Mouse (Mus musculus): ENCODE measurements around the gene Hist1h2bm. TPM values are rescaled to one million over a fixed set of nuclear protein-coding genes. Genes with fewer than 3 reads are reported as not detected.
"Not testable (repeated sequence)": the region's sequence is repeated elsewhere in the genome, so short reads cannot be mapped to it uniquely, and the experiment has no call there.

Gene Hist1h2bm
- 0.50 and 1.2 TPM in 2 replicates for polyA plus RNA-seq (2015; fragmentation: Nextera tagmentation; extraction: Ambion mirVana)

DNA sequence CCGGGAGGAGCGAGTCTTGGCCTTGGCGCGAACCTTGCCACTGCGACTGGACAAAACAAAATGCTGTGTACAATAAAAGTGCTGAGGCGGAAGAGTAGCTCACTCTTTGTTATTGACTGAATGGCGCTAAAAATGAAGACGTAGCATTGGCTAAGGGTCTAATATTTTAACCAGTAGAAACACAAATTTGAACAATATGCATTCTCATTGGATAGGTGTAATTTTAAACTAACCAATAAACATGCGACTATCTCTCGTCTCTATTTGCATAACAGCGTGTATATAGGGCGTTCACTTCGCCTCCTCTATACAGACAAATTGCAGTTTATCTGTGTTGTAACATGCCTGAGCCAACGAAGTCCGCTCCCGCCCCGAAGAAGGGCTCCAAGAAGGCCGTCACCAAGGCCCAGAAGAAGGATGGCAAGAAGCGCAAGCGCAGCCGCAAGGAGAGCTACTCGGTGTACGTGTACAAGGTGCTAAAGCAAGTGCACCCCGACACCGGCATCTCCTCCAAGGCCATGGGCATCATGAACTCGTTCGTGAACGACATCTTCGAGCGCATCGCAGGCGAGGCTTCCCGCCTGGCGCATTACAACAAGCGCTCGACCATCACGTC lies at the start of gene Hist1h2bm:
Gene Hist1h2bm (plus strand): TSS at position 288 of the 616 bp plus-strand sequence.
- not testable (repeated sequence) for H3K36me3 ChIP-seq (ENCODE audit: control insufficient read depth, insufficient read depth, low read length); H3K27me3 ChIP-seq (replicated peaks; ENCODE audit: control insufficient read depth, insufficient read depth, low read length); H3K9me3 ChIP-seq (ENCODE audit: control insufficient read depth, low read length)
- Histone ChIP-seq H3K4me3 (ENCODE audit: low read length) (peak within 1 kb of the TSS; percentile 45), H3K4me2 (ENCODE audit: low read length) (peak within 1 kb of the TSS; percentile 70), H3K9ac (ENCODE audit: low read depth, low read length) (peak within 1 kb of the TSS; percentile 59), H3K4me1 (ENCODE audit: control insufficient read depth, insufficient read depth, low read depth, low read length) (peaks cover 18% of the 10 kb centered on the region), H3K27ac (ENCODE audit: low read depth, low read length) (peak within 1 kb of the TSS; percentile 81)
- WGBS: 0% methylated on average over 31 of the region's 37 CpGs
- ATAC-seq: peak; percentile 98

DNA sequence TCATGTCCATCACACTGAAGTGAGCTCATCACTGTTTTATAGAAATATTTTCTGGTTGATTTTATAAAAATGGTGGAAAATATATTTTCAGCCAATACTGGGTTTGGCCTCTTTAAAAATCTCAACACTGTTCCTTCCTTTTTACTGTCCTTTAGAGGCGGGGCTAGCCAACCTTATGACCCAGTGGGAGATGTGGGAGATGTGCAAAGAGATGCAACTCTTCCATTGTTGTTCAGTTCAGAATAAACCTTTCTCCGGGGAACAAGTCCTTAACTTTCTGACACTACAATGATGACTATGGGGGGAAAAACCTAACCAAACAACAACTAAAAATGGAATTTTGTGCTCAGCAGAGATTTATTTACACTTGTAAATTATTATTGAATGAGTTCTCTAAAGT lies 44.5 kb upstream of the Hist1h2bm start, which contains the start of gene Olfr1360:
Gene Olfr1360 (minus strand): TSS at position 101 of the 400 bp plus-strand sequence.
- WGBS: 82% methylated on average over 2 of the region's 2 CpGs
- Histone ChIP-seq H3K4me1 (ENCODE audit: control insufficient read depth, insufficient read depth, low read depth, low read length) (no peaks in the 10 kb centered on the region), H3K36me3 (ENCODE audit: control insufficient read depth, insufficient read depth, low read length) (no peaks in the 10 kb centered on the region), H3K27ac (ENCODE audit: low read depth, low read length) (no peak within 1 kb of the TSS), H3K4me2 (ENCODE audit: low read length) (no peak within 1 kb of the TSS), H3K9me3 (ENCODE audit: control insufficient read depth, low read length) (no peaks in the 10 kb centered on the region), H3K9ac (ENCODE audit: low read depth, low read length) (no peak within 1 kb of the TSS), H3K27me3 (replicated peaks; ENCODE audit: control insufficient read depth, insufficient read depth, low read length) (no peaks in the 10 kb centered on the region), H3K4me3 (ENCODE audit: low read length) (no peak within 1 kb of the TSS)
- no peak for ATAC-seq

DNA sequence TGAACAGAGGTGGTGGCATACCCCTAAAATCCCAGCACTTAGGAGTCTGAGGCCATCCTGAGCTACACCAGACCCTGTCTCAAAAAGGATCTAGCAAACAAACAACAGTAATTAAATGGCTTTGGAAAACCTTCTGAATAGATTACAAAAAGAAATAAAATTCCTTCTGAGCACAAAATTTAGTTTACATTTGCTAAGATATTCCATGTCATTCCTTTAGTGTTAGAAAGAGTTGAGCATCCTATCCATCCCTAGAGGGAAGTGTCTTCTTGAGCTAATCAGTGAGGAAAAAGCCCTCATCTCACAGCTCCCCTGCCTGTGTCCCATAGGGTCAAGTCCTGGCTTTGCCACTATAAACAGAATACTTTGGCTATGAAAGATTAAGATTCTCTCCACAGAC lies 24.0 kb upstream of the Hist1h2bm start, which contains the start of gene Olfr1359:
Gene Olfr1359 (plus strand): TSS at position 301 of the 400 bp plus-strand sequence.
- no peak for ATAC-seq
- Histone ChIP-seq H3K9ac (ENCODE audit: low read depth, low read length) (no peak within 1 kb of the TSS), H3K4me2 (ENCODE audit: low read length) (no peak within 1 kb of the TSS), H3K27ac (ENCODE audit: low read depth, low read length) (no peak within 1 kb of the TSS), H3K27me3 (replicated peaks; ENCODE audit: control insufficient read depth, insufficient read depth, low read length) (no peaks in the 10 kb centered on the region), H3K4me1 (ENCODE audit: control insufficient read depth, insufficient read depth, low read depth, low read length) (no peaks in the 10 kb centered on the region), H3K4me3 (ENCODE audit: low read length) (no peak within 1 kb of the TSS), H3K9me3 (ENCODE audit: control insufficient read depth, low read length) (no peaks in the 10 kb centered on the region), H3K36me3 (ENCODE audit: control insufficient read depth, insufficient read depth, low read length) (no peaks in the 10 kb centered on the region)

DNA sequence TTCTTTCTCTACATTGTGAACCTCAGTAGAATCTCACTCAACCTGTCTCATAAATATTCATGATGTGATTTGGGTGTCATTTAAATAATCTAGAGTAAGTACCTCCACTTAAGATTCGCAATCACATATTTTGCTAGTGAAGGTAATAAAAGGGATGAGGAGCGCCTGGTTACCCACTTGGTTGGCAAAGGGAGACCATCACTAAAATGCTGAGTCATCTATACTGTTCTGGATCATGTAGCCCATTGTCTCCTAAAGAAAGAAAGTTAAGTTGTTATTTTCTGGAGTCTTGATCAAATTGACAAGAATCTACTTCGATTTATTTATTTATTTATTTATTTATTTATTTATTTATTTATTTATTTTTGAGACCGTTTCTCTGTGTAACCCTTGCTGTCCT lies 15.2 kb upstream of the Hist1h2bm start:
- Histone ChIP-seq H3K9me3 (ENCODE audit: control insufficient read depth, low read length) (no peaks in the 10 kb centered on the region), H3K4me3 (ENCODE audit: low read length) (no peak overlapping the region), H3K36me3 (ENCODE audit: control insufficient read depth, insufficient read depth, low read length) (no peaks in the 10 kb centered on the region), H3K4me1 (ENCODE audit: control insufficient read depth, insufficient read depth, low read depth, low read length) (no peaks in the 10 kb centered on the region; the same call in 1 of the 2 replicates), H3K27ac (ENCODE audit: low read depth, low read length) (no peak overlapping the region), H3K27me3 (replicated peaks; ENCODE audit: control insufficient read depth, insufficient read depth, low read length) (no peaks in the 10 kb centered on the region), H3K4me2 (ENCODE audit: low read length) (no peak overlapping the region), H3K9ac (ENCODE audit: low read depth, low read length) (no peak overlapping the region)
- 74% methylated on average over 4 of the region's 4 CpGs for WGBS
- no peak for ATAC-seq

DNA sequence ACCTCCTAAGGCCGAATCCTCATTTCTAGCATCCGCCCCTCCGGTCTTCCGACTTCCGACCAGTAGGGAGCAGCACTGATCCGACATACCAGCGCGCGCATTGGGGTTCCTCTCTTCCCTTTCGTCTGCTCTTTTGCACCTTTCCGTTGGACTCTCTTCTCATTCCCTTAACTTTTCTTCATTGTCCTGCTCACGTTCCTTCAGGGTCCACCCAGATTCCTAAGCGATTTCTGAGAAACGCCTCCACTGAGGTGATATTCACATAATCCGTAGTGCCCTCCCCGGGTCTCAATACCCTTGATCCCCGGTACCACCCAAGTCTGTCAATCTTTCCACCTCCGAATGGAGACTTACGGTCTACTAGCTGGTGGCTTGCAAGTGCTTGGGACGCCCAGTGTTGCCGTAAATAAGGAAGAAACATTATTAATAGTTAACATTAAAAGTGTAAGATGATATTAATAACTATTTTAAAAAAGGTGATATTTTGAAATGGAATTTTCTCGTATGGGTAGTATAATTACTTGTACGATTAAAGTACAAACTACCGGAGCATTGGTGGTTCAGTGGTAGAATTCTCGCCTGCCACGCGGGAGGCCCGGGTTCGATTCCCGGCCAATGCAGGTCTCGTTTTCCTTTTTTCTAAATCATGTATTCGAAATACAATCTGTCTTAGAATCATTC lies 11.7 kb upstream of the Hist1h2bm start:
- Histone ChIP-seq H3K4me3 (ENCODE audit: low read length) (peak overlapping the region; percentile 71), H3K9me3 (ENCODE audit: control insufficient read depth, low read length) (no peaks in the 10 kb centered on the region), H3K9ac (ENCODE audit: low read depth, low read length) (peak overlapping the region; percentile 68), H3K4me2 (ENCODE audit: low read length) (peak overlapping the region; percentile 47), H3K27me3 (replicated peaks; ENCODE audit: control insufficient read depth, insufficient read depth, low read length) (no peaks in the 10 kb centered on the region), H3K36me3 (ENCODE audit: control insufficient read depth, insufficient read depth, low read length) (no peaks in the 10 kb centered on the region), H3K4me1 (ENCODE audit: control insufficient read depth, insufficient read depth, low read depth, low read length) (peaks cover 4% of the 10 kb centered on the region), H3K27ac (ENCODE audit: low read depth, low read length) (peak overlapping the region; percentile 83)
- ATAC-seq: peak; percentile 88
- under 1% methylated on average over 32 of the region's 32 CpGs for WGBS

- ATAC-seq: peak; percentile 90
- H3K4me1 ChIP-seq (ENCODE audit: control insufficient read depth, insufficient read depth, low read depth, low read length): peaks cover 8% of the 10 kb centered on the region
- H3K4me2 ChIP-seq (ENCODE audit: low read length): peak overlapping the region; percentile 79
- 2% methylated on average over 22 of the region's 22 CpGs for WGBS
- no peaks in the 10 kb centered on the region for H3K27me3 ChIP-seq (replicated peaks; ENCODE audit: control insufficient read depth, insufficient read depth, low read length)
- H3K9me3 ChIP-seq (ENCODE audit: control insufficient read depth, low read length): no peaks in the 10 kb centered on the region
- peak overlapping the region; percentile 57 for H3K9ac ChIP-seq (ENCODE audit: low read depth, low read length)
- no peak overlapping the region for H3K27ac ChIP-seq (ENCODE audit: low read depth, low read length)
- no peaks in the 10 kb centered on the region for H3K36me3 ChIP-seq (ENCODE audit: control insufficient read depth, insufficient read depth, low read length)
- peak overlapping the region; percentile 71 for H3K4me3 ChIP-seq (ENCODE audit: low read length)
Observed at GRCm38 (mm10) chr13:21710821-21711525, 10.9 kb upstream of the Hist1h2bm start.

- no peak overlapping the region for H3K9ac ChIP-seq (ENCODE audit: low read depth, low read length)
- H3K36me3 ChIP-seq (ENCODE audit: control insufficient read depth, insufficient read depth, low read length): no peaks in the 10 kb centered on the region
- peak overlapping the region; percentile 79 for H3K4me2 ChIP-seq (ENCODE audit: low read length)
- no peaks in the 10 kb centered on the region for H3K9me3 ChIP-seq (ENCODE audit: control insufficient read depth, low read length)
- 26% methylated on average over 4 of the region's 4 CpGs for WGBS
- peaks cover 8% of the 10 kb centered on the region for H3K4me1 ChIP-seq (ENCODE audit: control insufficient read depth, insufficient read depth, low read depth, low read length)
- no peak overlapping the region for H3K27ac ChIP-seq (ENCODE audit: low read depth, low read length)
- H3K4me3 ChIP-seq (ENCODE audit: low read length): peak overlapping the region; percentile 71
- no peaks in the 10 kb centered on the region for H3K27me3 ChIP-seq (replicated peaks; ENCODE audit: control insufficient read depth, insufficient read depth, low read length)
- ATAC-seq: no peak
Observed at GRCm38 (mm10) chr13:21711698-21712097, 10.1 kb upstream of the Hist1h2bm start.

GRCm38 (mm10) chr13:21714725-21715124 lies 7.1 kb upstream of the Hist1h2bm start:
- Histone ChIP-seq H3K9ac (ENCODE audit: low read depth, low read length) (peak overlapping the region; percentile 28), H3K36me3 (ENCODE audit: control insufficient read depth, insufficient read depth, low read length) (no peaks in the 10 kb centered on the region), H3K9me3 (ENCODE audit: control insufficient read depth, low read length) (no peaks in the 10 kb centered on the region), H3K4me2 (ENCODE audit: low read length) (peak overlapping the region; percentile 94), H3K27me3 (replicated peaks; ENCODE audit: control insufficient read depth, insufficient read depth, low read length) (no peaks in the 10 kb centered on the region), H3K27ac (ENCODE audit: low read depth, low read length) (no peak overlapping the region), H3K4me3 (ENCODE audit: low read length) (peak overlapping the region; percentile 45), H3K4me1 (ENCODE audit: control insufficient read depth, insufficient read depth, low read depth, low read length) (peaks cover 24% of the 10 kb centered on the region)
- under 1% methylated on average over 7 of the region's 7 CpGs for WGBS
- no peak for ATAC-seq

Data from hindbrain, embryonic 16.5 days (tissue).